Comparison of ENCODE assay signal across 11 mouse cellular contexts in the genomic region with DNA sequence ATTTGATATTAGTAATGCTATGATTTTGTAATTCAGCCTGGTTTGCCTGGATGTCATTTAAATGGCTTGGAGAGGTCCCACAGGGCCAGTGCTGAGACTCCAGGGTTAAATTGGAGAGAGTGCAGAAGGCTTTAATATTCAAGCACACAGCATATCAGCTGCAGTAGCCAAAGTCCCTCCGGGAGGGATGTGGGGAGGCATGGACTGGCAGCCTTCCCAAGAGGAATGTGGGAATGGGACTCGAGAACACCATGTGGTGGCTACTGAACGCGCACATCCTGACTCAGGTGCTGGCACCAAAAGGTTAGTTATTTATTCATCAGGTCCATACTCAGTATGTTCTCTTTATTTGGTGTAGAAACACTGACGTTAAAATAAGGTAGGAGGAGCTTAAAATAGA.
DNase-seq lines count a peak whose midpoint lies in the region; ATAC-seq and TF ChIP-seq lines count a peak whose summit lies in the region.
"Had no signal": no experiment of that assay in that cellular context is flagged by ENCODE, and none has a peak within 500 bp of the region (broad histone marks: within the 10 kb centered on the region; RNA-seq: fewer than 3 reads in every experiment).

No protein-coding gene starts in this region.

- WGBS in hindbrain, embryonic 10.5 days: 65% methylated on average over 5 of the region's 5 CpGs
- WGBS in hindbrain, postnatal 0 days: 15% methylated on average over 5 of the region's 5 CpGs
- 40% methylated on average over 5 of the region's 5 CpGs for WGBS in midbrain, embryonic 13.5 days
- 72% methylated on average over 5 of the region's 5 CpGs for WGBS in liver, postnatal 0 days (ENCODE audit: insufficient replicate concordance)

- H3K9ac ChIP-seq in hindbrain, postnatal 0 days (replicated peaks; ENCODE audit: low read length): no peak overlapping the region
- no peak overlapping the region for H3K9ac ChIP-seq in midbrain, embryonic 13.5 days (replicated peaks)
- no peak overlapping the region for H3K9ac ChIP-seq in liver, postnatal 0 days (replicated peaks)
- H3K9ac ChIP-seq: intestine, embryonic 15.5 days; liver, embryonic 13.5 days had no signal

- H3K36me3 ChIP-seq in hindbrain, embryonic 10.5 days: no peaks in the 10 kb centered on the region
- H3K36me3 ChIP-seq in hindbrain, postnatal 0 days (ENCODE audit: insufficient read depth, low read length): no peaks in the 10 kb centered on the region
- no peaks in the 10 kb centered on the region for H3K36me3 ChIP-seq in midbrain, embryonic 13.5 days
- H3K36me3 ChIP-seq in liver, postnatal 0 days (replicated peaks; ENCODE audit: insufficient read depth, low read length): no peaks in the 10 kb centered on the region
- H3K36me3 ChIP-seq: intestine, embryonic 15.5 days; liver, embryonic 13.5 days had no signal

- DNase-seq in gastrocnemius, adult 2 months: peak; percentile 20
- DNase-seq in gastrocnemius, postnatal 14 days: no peak
- peak; percentile 14 for DNase-seq in hindbrain, embryonic 10.5 days (ENCODE audit: low spot score)
- DNase-seq in hindbrain, postnatal 0 days (ENCODE audit: low spot score): peak; percentile 27
- no peak for DNase-seq in liver, postnatal 0 days
- DNase-seq in layer of hippocampus, postnatal 14 days (ENCODE audit: low spot score in 2 of 2): no peak
- DNase-seq: liver, embryonic 13.5 days had no signal

- intact Hi-C loops in gastrocnemius, adult 2 months (cut with DNase I): no loop called here
- intact Hi-C loops in gastrocnemius, postnatal 14 days (cut with DNase I; ENCODE audit: low total_unique reads): no loop called here

- peaks cover 6% of the 10 kb centered on the region; the same call in 1 of the 2 replicates for H3K9me3 ChIP-seq in hindbrain, embryonic 10.5 days
- no peaks in the 10 kb centered on the region for H3K9me3 ChIP-seq in hindbrain, postnatal 0 days (ENCODE audit: low read length)
- H3K9me3 ChIP-seq in midbrain, embryonic 13.5 days: peaks cover 5% of the 10 kb centered on the region; the same call in 1 of the 2 replicates
- H3K9me3 ChIP-seq in liver, postnatal 0 days (ENCODE audit: low read length): no peaks in the 10 kb centered on the region
- H3K9me3 ChIP-seq: intestine, embryonic 15.5 days; liver, embryonic 13.5 days had no signal

- peaks cover 14% of the 10 kb centered on the region for H3K4me1 ChIP-seq in hindbrain, embryonic 10.5 days (replicated peaks)
- H3K4me1 ChIP-seq in hindbrain, postnatal 0 days (ENCODE audit: insufficient read depth, low read length): 0 out of 2 replicates have a peak, but pooled peaks cover 4% of the 10 kb centered on the region
- peaks cover 16% of the 10 kb centered on the region for H3K4me1 ChIP-seq in midbrain, embryonic 13.5 days (replicated peaks)
- no peaks in the 10 kb centered on the region for H3K4me1 ChIP-seq in liver, postnatal 0 days (ENCODE audit: insufficient read depth)
- H3K4me1 ChIP-seq: intestine, embryonic 15.5 days; liver, embryonic 13.5 days; megakaryocyte, embryonic 14.5 days had no signal

- TF ChIP-seq EP300 in liver, postnatal 0 days (IDR thresholded peaks at IDR 0.05; ENCODE audit: low read depth): no peak

- H3K27me3 ChIP-seq in hindbrain, embryonic 10.5 days (ENCODE audit: insufficient read depth, poor library complexity, severe bottlenecking): no peaks in the 10 kb centered on the region
- H3K27me3 ChIP-seq in hindbrain, postnatal 0 days (ENCODE audit: insufficient read depth, low read length): no peaks in the 10 kb centered on the region
- no peaks in the 10 kb centered on the region for H3K27me3 ChIP-seq in midbrain, embryonic 13.5 days
- H3K27me3 ChIP-seq in liver, postnatal 0 days (ENCODE audit: insufficient read depth, low read length): no peaks in the 10 kb centered on the region
- H3K27me3 ChIP-seq: intestine, embryonic 15.5 days; liver, embryonic 13.5 days; megakaryocyte, embryonic 14.5 days had no signal

- H3K4me3 ChIP-seq in gastrocnemius, adult 2 months: no peak overlapping the region
- H3K4me3 ChIP-seq in hindbrain, embryonic 10.5 days: no peak overlapping the region
- H3K4me3 ChIP-seq in hindbrain, postnatal 0 days (ENCODE audit: low read length): no peak overlapping the region
- H3K4me3 ChIP-seq in midbrain, embryonic 13.5 days (replicated peaks): no peak overlapping the region
- no peak overlapping the region for H3K4me3 ChIP-seq in liver, postnatal 0 days (ENCODE audit: low read depth, low read length)
- H3K4me3 ChIP-seq: erythroblast, embryonic 14.5 days; intestine, embryonic 15.5 days; liver, embryonic 13.5 days; megakaryocyte, embryonic 14.5 days had no signal

- no peak overlapping the region for H3K4me2 ChIP-seq in hindbrain, postnatal 0 days (ENCODE audit: low read depth, low read length)
- H3K4me2 ChIP-seq in midbrain, embryonic 13.5 days (replicated peaks): peak overlapping the region; percentile 20; the same call in 1 of the 2 replicates
- H3K4me2 ChIP-seq in liver, postnatal 0 days (ENCODE audit: low read depth, low read length): no peak overlapping the region
- H3K4me2 ChIP-seq: intestine, embryonic 15.5 days; liver, embryonic 13.5 days had no signal

- TF ChIP-seq CTCF in gastrocnemius, adult 2 months (IDR thresholded peaks at IDR 0.05): no peak
- no peak for TF ChIP-seq CTCF in hindbrain, postnatal 0 days (IDR thresholded peaks at IDR 0.05; ENCODE audit: low read depth)
- no peak for TF ChIP-seq CTCF in liver, postnatal 0 days (IDR thresholded peaks at IDR 0.05; ENCODE audit: low read depth)

- no peak overlapping the region for H3K27ac ChIP-seq in gastrocnemius, adult 2 months
- no peak overlapping the region for H3K27ac ChIP-seq in hindbrain, embryonic 10.5 days
- H3K27ac ChIP-seq in hindbrain, postnatal 0 days: no peak overlapping the region
- peak overlapping the region; percentile 74 for H3K27ac ChIP-seq in midbrain, embryonic 13.5 days
- no peak overlapping the region for H3K27ac ChIP-seq in liver, postnatal 0 days (ENCODE audit: low read depth)
- H3K27ac ChIP-seq: intestine, embryonic 15.5 days; liver, embryonic 13.5 days had no signal

- ATAC-seq in hindbrain, postnatal 0 days: no peak
- peak; percentile 87 for ATAC-seq in midbrain, embryonic 13.5 days
- ATAC-seq in liver, postnatal 0 days: no peak
- ATAC-seq: intestine, embryonic 15.5 days had no signal

Comparison
In these comparisons a context has a peak if more than half of its experiments do, and no peak if none do; other contexts are left out.
1. DNase-seq: peak in gastrocnemius, adult 2 months (single experiment), hindbrain, embryonic 10.5 days (single experiment) and hindbrain, postnatal 0 days (single experiment); none in gastrocnemius, postnatal 14 days (single experiment), liver, postnatal 0 days (single experiment) and layer of hippocampus, postnatal 14 days (0 of 2).